Mouse (Mus musculus) hindlimb bud, embryonic 11.5 days (tissue): ENCODE measurements around the gene Got1.
A peak's percentile ranks its signal among the peaks of the same experiment; 100 is the strongest.
"Not testable (repeated sequence)": the region's sequence is repeated elsewhere in the genome, so short reads cannot be mapped to it uniquely, and the experiment has no call there.

Source experiments
- DNase-seq: peaks from one replicate; pipeline ENCODE4 v3.0.0-alpha.2; 2012; ENCODE audit warnings: low read depth, low spot score; ENCODE audit errors: extremely low spot score

The Got1 gene

DNA sequence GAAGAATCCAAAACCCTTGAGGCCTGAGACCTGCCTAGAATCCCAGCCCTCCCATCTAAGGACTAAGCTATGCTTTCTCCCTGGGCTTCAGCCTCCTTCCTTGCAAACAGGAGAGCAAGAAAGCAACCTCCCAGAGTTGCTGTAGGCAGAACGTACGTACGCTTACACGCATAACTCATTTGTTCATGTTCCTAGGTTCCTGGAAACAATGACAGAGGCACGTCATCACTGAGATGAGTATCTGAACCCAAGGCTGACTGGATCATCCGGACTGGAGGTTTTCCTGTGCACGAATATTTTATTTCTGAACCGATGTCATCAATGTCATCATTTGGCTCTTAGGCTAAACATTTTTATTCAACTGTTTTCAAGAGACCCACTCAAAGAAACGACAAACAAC lies 2.4 kb downstream of the Got1 start:
- DNase-seq = no peak

DNA sequence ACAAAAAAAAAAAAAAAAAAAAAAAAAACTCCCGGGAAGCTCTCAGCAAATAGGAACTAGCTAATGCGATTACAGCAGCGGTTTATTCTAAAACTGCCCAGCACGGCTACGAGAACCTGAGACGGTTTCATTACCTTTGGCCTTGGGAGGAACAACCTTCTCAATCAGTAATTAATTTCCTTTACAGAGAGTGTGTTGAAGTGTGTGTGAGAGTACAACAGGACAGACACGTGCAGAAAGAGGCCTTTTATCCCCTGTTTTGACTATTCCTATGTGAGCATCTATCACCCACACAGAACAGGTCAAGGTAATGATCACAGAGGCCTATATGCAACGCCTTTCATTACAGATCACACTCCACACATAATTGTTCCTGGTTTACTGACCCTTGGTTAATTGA lies 3.0 kb downstream of the Got1 start:
- DNase-seq = no peak

DNA sequence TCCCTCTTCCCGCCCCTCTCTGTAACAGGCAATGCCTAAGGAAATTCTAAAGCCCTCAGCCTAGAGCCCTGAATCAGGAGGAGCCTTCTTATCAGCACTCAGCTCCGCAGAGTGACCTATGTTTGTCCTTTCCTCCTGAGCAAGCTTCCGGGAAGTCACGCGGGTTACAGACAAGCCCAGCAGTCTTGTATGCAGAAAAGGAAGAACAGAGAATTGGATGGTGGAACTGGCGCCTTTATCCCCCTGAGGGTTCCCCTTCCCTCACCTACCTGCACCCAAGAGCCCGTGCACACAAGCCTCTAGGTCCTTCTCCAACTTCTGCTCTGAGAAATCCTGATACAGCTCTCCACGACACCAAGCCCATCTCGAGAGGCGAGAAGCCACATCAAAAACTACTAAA lies 4.0 kb downstream of the Got1 start:
- DNase-seq = no peak

DNA sequence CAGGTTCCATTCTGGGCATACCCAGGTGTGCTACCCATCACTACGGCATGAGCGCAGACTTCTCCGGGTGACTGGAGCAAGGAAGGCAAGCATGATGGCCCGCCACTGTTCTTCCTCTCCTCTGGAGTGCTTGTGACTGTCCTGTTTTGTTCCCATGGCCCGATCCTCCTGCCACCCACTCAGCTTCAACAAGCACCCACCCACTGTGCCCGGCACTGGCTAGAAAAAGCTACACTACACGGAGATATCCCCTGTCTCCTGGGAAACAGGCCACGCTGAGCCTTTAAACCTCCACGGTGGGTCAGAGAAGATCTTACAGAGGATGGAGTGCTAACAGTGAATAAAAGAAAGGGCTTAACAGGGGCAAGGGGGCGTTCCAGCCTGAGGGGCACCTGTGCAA lies 5.2 kb downstream of the Got1 start:
- DNase-seq = no peak

DNA sequence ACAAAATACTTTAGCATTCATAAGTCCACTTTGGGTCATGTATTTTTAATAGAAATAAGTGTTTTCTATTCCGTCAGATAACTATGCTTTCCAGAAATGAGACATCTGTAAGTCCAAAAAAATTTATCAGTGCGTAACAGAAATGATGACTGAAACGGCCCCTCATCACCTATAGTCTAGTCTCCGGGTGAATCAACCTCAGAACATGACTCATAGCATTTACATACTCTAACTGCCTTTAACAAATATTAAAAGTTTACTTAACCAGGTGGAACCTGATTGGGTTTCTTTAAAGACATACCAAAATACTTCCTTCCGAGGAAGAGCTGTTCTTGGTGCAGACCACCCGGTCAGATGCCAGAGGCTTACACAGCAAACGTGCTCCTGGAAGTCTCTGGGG lies 6.1 kb downstream of the Got1 start:
- DNase-seq = no peak

DNA sequence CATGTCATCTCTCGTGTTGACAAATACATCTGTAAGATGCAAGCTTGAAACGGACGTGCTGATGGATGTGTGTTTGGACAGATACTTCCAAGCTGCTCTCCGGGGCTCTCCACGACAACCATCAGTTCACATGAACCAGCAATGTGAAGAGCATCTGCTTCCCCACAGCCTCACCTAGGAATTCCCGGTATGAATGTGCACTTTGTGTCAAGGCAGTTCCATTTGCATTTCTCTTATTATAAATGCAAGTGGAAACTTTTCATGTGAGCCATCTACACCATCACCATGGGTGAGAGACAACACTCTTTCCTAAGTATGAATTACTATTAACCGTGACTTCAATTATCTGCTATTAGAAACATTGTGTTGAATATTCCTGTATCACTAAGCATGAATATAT lies 6.6 kb downstream of the Got1 start:
- no peak for DNase-seq

DNA sequence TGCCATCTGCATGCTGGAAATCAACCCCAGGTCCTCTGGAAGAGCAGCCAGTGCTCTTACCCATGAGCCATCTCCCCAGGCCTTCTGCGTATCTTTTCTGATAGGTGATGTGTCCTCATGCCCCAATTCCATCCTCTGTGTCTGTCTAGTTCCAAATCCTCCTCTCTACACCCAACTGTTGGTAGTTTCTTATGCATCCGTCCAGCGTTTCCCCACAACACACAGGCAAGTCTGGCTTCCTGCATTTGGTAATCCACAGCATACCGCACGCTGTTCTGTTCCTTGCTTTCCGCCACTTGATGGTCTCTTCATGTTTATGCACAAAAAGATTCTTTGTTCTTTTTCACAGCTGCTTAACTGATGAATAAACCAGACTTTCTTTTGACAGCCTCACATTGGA lies 7.1 kb downstream of the Got1 start:
- DNase-seq = no peak

DNA sequence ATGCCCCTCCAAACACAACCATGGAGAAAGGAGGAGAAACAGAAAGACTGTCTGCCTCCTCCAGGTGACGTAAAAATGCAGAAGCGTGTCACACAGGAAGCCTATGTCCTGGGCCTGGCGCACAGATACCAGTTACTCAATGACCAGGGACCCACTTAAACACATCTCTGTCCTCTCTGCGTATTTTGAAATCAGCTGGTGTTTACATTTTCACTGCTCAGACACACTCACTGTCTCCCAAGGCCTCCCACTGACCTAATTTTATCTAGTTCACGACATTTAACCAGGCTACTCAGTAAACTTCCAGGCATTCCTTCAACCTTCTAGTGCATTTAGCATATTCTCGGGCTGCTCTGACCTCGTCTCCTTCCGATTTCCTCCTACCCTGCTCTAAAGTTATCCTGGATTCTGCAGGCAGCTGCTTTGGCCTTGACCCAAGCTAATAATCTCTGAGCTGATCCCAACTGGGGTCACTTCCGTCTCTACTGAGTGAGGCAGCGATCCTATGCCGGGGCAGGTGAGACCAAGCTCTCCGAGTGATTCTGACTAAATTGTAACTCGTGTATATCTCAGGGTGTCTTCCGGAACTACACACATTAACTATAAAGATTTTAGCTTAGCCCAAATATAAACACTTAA lies 7.9 kb downstream of the Got1 start:
- no peak for DNase-seq

DNA sequence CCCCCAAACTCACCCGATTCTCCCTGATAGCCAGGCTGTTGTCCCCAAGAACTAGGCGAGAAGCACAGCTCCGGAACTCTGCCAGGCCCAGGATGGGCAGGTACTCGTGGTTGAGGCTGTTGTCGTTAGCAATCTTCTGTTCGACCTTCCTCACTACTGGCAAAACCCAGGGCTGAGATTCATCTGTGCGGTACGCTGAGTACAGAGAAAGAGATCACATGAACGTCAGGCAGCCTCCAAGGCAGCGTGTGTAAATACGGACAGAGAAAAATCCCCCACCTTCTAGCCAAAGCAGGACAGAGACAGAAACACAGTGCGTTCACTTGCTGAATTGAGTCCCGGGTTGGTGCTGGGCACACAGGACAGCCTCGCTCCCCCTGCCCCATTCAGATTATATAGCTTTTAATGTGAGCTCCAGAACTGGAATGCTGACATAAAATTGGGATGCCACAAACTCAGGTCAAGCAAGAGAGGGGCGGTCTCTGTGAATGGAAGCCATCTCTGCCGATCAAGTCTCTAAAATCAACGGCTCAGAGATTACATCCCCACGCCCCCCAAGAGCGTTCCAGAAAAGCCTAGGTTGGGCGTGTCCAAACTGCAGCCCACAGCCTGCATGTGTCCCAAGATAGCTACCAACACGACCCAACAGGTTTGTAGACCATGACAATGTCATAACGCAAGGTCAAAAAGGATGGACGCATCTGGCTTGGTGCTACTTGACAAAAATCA lies 8.6 kb downstream of the Got1 start:
- no peak for DNase-seq

DNA sequence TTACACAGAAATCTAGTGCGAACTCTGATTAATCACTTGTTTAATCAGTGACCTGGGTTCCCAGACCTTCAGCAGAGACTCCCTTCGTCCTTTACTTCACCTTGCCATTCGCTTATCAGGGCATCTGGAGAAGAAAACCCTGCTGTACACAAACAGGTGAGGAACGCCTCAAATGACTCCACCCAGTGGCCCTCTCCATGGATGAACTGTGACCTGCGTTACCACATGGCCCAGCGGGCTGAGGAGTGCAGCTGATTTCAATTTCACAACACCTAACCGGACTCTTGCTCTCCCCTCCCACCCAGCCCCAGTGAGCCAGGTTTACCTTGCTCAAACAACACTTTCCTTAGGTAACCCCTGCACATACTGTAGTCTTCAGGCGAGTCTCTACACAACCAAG lies 10.5 kb downstream of the Got1 start:
- DNase-seq = no peak

DNA sequence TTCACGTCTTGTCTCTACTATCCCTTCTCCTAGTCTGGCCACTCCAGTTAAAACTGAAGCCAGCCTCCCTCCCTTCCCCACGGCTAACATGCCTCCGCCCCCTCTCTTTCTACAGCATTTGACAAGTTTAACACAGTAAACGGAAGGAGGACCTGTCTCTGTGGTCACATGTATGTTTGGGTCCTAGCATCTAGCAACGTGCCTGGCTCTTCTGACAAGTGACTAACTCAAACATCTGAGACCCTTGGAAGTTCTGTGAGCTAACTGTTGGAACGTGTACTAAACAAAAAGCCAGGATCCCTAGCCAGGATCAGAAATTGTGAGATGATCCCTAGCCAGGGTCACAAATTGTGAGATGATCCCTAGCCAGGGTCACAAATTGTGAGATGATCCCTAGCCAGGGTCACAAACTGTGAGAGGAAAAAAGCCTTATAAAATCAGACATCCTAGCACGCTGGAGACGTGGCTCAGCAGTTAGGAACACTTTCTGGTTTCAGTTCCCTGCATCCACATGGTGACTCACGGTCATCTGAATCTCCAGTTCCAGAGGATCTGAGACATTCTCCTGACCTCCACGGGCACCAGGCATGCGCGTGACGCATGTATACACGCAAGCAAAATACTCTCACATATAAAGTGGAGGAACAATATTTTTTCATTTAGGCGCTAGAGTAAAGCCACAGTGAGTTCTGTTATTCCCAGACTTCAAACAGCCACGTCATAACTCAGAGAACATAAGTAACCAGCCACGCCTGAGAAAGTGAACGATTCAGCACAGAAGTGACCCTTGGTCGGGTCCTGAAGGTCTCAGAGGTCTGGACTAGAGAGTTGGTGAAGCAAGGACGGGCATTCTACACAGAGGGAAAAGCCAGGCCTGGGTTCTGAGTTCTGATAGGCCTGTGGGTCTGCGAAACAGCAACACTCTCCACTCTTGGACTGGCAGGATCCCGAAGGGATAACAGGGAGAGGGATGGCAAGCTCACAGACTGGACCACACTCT lies 12.5 kb downstream of the Got1 start:
- no peak for DNase-seq

DNA sequence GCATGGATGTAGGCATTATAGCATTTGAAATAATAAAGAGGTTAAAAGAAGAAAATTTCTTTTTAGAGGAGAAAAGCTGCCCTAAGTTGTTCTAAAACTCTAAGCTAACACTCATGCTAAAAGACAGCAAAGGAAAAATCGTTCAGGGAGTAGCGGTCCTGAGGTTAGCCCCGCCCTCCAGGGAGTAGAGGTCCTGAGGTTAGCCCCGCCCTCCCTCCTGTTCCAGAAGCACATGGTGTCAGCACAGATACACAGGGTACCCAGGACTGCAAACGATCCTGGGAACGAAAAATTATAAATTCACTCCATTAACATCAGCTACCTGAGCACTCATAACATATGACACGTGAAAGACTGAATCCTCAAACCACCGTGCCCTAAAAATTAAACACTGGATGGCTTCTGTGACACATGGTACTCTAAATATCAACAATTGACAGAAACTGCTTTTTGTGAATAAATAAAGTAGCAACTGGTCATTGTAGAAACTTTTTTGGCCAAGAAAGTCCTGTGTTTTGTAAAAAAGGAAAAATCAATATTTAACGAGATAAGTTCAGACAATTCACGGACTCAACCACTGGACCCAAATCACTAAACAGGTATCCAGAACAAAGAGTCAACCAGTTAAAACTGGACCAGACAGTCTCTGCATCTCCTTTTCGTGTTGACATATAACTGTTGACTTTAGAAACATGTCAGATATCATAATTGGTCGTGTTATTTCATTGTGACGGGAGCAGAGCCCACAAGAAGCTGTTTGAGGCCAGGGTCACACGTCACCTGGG lies 13.8 kb downstream of the Got1 start:
- no peak for DNase-seq

DNA sequence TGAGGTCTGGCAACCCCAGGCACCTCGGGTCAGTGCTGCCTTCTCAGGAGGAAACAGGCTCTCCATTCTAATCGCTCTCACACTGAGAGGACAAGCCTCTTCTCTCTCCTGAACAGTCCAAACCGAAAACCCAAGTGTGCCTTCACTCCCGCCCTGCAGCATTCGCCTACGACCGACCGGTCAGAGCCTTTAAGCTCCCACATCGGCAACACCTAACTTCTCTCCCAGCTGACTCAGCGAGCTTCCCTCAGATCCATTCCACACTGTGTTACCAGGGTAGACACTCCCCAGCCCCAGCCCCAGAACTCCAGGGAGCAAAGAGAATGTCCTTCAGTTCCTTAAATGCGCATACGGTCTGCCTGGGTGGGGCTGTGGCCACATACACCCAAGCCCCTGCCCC lies 19.0 kb downstream of the Got1 start:
- DNase-seq = no peak

DNA sequence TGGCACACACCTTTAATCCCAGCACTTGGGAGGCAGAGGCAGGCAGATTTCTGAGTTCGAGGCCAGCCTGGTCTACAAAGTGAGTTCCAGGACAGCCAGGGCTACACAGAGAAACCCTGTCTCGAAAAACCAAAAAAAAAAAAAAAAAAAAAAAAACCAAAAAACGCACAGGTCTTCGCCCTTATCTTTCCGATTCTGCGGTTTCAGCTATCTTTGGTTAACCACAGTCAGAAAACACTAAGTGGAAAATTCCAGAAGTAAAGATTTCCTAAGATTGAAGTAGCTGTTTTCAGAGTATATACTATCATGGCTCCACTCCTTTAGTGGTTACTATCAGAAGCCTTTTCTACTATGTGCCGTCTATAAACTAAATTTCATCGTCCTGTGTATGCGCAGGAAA lies 20.8 kb downstream of the Got1 start:
- not testable (repeated sequence) for DNase-seq

DNA sequence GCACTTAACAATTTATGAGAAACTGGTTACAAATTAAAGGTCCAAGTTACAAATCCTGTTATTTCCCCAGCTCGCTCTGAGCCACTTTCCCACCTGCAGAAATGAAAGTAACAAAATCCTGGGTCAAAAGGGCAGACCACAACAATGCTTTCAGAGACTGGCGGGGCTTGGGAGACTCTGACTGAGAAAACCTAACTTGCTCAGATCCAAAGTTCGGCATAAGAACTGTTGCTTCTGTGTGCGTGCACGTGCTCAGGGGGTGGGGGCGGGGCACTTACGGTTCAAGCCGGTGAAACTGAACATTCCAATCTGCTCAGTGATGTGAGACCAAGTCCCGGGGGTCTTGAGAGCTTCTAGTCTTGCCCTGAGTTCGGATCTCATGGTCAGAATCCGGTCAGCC lies 21.8 kb downstream of the Got1 start:
- DNase-seq = no peak

DNA sequence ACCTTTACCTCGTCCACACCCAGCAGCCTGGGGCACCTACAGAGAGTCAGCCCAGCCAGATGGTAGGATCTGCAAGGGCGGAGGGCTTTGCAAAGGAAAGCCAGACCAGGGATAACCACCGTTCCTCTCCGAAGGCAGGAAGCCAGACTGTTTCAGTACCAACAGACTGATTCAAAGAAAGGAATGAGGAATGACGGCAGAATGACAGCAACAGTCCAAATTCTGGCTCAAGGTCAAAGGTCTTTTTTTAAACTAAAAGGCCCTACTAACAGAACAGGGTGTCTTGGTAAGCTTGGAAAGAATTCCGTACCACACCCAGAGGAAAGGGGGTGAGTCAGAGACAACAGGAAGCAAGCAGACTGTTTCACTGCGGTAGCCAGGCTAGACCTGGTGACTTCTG lies 25.5 kb downstream of the Got1 start:
- no peak for DNase-seq

DNA sequence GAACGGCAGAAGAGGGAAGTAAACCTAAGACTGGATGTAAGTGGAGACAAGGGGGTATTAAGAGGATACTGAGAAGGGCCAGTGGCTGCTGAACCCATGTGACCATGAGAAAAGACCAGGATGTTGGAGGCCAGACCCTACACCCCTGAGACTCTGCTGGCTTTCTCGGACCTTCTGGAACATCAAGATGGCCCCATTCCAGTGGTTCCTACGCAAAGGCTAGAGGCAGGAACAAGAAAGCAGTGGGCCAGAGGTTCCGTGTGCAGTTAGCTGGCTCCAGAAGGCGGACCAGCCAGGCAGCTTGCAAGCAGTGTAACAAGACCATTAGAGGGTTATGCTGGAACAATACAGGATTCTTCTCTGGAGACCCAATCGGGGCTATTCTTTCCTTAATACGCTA lies 27.0 kb downstream of the Got1 start:
- no peak for DNase-seq

DNA sequence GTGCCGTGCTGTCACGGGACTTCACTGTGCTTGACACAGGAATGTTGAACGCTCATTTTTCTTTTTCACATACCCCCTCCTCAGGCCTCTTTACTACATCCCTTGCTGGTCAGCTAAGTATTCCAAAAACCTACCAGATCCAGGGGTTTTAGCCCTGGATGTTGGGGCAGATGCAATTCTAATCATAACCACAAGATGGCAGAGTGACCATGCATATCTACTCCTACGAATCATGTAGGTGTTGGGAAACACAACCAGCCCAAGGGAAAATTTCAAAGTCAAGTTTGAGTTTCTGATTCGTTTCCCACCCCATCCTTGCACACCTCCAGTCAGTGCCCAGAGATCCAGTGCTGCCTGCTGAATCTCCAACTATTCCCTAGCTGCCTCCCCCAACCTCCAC lies 28.6 kb downstream of the Got1 start:
- peak; percentile 79 for DNase-seq

DNA sequence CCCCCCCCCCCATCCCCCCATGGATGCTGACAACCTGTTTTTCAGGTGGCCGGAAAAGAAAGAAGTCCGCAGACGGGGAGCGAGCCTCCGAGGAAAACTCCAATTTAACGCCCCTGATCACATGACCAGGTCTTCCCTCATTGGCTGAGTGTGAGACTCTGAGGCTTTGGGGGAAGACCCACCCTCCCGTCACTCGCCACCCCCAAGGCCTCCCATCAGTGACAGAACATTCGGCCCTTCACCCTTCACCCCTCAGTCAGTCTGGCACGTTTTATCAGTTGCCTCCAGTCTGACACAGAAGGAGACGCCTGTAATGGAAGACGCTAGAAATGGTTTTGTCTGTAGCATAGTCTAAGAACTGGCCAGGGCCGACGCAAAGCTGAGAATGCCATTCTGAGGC lies 29.5 kb downstream of the Got1 start:
- DNase-seq = no peak

DNA sequence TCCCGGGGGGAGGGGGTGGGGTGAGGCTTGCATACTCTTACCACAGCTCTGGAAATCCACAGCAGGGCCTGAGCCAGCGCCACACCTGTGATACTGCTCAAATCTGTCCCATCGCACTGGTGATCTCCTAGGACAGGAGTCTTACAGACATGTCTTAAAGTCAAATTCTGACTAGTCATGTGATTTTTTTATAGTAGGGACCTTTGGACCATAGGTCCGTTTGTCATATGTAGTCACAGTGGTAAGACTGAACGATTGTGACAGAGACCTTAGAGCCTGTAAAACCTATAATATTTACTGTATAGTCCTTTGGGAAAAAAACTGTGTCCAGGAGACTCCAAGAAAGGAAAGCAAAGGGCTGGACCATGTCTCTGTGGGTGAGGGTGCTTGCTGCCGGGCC lies 30.5 kb downstream of the Got1 start:
- DNase-seq = no peak

DNA sequence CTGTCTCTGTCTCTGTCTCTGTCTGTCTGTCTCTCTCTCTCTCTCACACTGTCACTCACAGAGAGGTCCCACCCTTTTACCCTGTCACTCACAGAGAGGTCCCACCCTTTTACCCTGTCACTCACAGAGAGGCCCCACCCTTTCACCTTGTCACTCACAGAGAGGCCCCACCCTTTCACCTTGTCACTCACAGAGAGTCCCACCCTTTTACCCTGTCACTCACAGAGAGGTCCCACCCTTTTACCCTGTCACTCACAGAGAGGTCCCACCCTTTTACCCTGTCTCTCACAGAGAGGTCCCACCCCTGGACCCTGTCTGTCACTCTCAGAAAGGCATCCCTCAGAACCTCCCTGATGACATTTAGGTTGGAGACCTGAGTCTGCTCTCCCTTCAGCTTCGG lies 31.1 kb downstream of the Got1 start:
- DNase-seq = not testable (repeated sequence)
